Mouse (Mus musculus): ENCODE results near the gene St8sia6.

- TF ChIP-seq CTCF (IDR thresholded peaks at IDR 0.05) (no peak), EP300 (IDR thresholded peaks at IDR 0.05; ENCODE audit: insufficient read depth, low read depth, low read length) (no peak), POLR2A (IDR thresholded peaks at IDR 0.05; ENCODE audit: insufficient read depth, low read depth, low read length) (no peak)
Observed at GRCm38 (mm10) chr2:13718628-13719185, 75.2 kb downstream of the St8sia6 start.
